Mouse (Mus musculus) spleen, adult 2 months (tissue): Measurements from ENCODE around the gene Zpbp. TPM values are rescaled to one million over a fixed set of nuclear protein-coding genes. Genes with fewer than 3 reads are reported as not detected.

Experiments used
- DNase-seq, 2 experiments: peaks; one replicate each; pipeline versions ENCODE4 v3.0.0 to v3.0.0-alpha.2; 2012 to 2021; ENCODE audit warnings: low spot score in 2 of 2, low read depth in 1 of 2
- H3K27ac ChIP-seq: fragments of 200-500 bp; 2 replicates; pipeline ENCODE4 v1.5.1; 2012; ENCODE audit warnings: low read length, inconsistent platforms; ENCODE audit not compliant: insufficient read depth
- H3K27me3 ChIP-seq: fragments of 200-500 bp; 2 replicates; pipeline ENCODE4 v1.6.1; 2012; ENCODE audit warnings: mild to moderate bottlenecking, moderate library complexity, low read length, inconsistent platforms; ENCODE audit not compliant: control insufficient read depth, insufficient read depth
- H3K36me3 ChIP-seq: fragments of 200-500 bp; 2 replicates; pipeline ENCODE4 v1.6.1; 2012; ENCODE audit warnings: mild to moderate bottlenecking, low read length, inconsistent platforms; ENCODE audit not compliant: control insufficient read depth, insufficient read depth
- H3K4me1 ChIP-seq: fragments of 200-500 bp; 2 replicates; pipeline ENCODE4 v1.6.1; 2011; ENCODE audit warnings: inconsistent platforms; ENCODE audit not compliant: control insufficient read depth, insufficient read depth, insufficient read length
- H3K4me3 ChIP-seq: fragments of 200-500 bp; 2 replicates; pipeline ENCODE4 v1.5.1; 2011; ENCODE audit warnings: mild to moderate bottlenecking, inconsistent platforms; ENCODE audit not compliant: insufficient read depth, insufficient read length; ENCODE audit errors: extremely low read depth
- CTCF ChIP-seq: fragments of 200-500 bp; IDR thresholded peaks from 2 replicates; pipeline ENCODE4 v1.5.1; 2011; ENCODE audit warnings: mild to moderate bottlenecking, inconsistent platforms; ENCODE audit not compliant: insufficient read depth, insufficient read length, insufficient replicate concordance; ENCODE audit errors: extremely low read depth
- POLR2A ChIP-seq: fragments of 200-500 bp; IDR thresholded peaks from 2 replicates; pipeline ENCODE4 v1.6.1; 2011; ENCODE audit warnings: low read depth, low read length, inconsistent platforms
- WGBS: fragments of 180-500 bp; shearing (Covaris S2); methylation state at CpG from one replicate; pipeline ENCODE4 v1.1.7; 2018; 5-methylcytosine and 5-hydroxymethylcytosine counted together
- polyA plus RNA-seq: library from polyadenylated mRNA; depleted of rRNA; stranded (reverse); fragments of >200 nt; gene quantifications from 2 replicates; pipeline ENCODE4 v1.2.3, GENCODE M21; 2012; rRNA removed

Gene Zpbp
- polyA plus RNA-seq, 1 experiment = 0.19 TPM

DNA sequence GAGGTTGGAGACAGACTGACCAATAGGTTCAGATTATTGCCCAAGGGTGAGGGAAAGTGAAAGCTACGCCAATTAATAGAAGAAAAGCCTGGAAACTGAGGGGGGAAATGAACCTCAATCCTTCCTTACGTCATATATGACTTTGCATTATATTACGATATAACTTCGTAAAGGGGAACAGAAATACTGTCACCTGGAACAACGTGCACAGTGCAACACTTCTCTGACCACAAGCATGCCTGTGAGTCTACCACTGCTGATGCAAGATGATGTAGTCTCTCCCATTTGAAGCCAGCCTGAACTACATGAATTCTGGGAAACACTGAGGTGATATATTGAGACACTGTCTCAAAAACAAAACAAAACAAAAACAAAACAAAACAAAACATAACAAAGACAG lies 90.9 kb downstream of the Zpbp start:
- no peaks in the 10 kb centered on the region for H3K27me3 ChIP-seq
- 77% methylated on average over 5 of the region's 5 CpGs for WGBS
- TF ChIP-seq CTCF (no peak), POLR2A (no peak)
- H3K36me3 ChIP-seq = no peaks in the 10 kb centered on the region
- H3K4me1 ChIP-seq = no peaks in the 10 kb centered on the region
- DNase-seq = no peak
- H3K4me3 ChIP-seq = no peak overlapping the region
- no peak overlapping the region for H3K27ac ChIP-seq

DNA sequence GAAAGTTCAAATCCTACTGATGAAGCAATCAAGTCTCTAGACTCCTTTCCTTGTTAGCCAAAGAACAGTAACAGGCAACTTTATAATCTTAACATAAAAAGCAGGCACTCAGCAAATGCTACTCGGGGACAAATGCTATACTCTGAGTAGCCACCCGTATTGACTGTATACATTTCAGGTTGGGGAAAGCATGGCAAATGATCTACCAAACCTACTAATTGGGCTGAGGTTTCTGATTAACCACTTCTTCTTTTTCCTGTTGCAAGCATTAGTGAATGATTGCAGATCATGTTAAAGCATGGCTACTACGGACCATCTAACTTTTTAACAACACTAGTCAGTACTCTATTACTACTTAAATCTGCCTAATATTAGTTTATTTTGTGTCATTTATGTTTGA lies 178.7 kb downstream of the Zpbp start:
- TF ChIP-seq CTCF (no peak), POLR2A (no peak)
- H3K36me3 ChIP-seq = no peaks in the 10 kb centered on the region
- no peak for DNase-seq
- H3K4me1 ChIP-seq = no peaks in the 10 kb centered on the region
- H3K27me3 ChIP-seq = no peaks in the 10 kb centered on the region
- no peak overlapping the region for H3K27ac ChIP-seq
- H3K4me3 ChIP-seq = no peak overlapping the region
- 87% methylated on average over 3 of the region's 3 CpGs for WGBS

DNA sequence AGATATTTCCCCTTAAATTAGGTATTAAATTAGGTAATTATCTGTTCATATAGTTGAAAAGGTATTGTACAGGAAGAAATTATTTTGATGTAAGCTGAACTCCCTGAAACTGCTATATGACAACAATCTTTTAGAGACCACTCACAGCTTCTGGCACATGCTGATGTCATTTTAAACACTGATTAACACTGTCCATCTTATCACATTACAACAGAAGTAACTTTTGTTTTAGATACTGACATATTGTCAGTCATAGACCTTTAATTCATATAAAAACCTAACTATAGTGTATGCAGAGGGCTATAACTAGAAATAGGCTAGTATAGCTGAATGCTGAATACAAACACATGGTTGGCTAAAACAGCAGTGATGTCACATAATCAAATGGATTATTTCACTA lies 182.1 kb downstream of the Zpbp start:
- no peak overlapping the region for H3K4me3 ChIP-seq
- no peak for DNase-seq
- H3K27ac ChIP-seq = no peak overlapping the region
- no peaks in the 10 kb centered on the region for H3K36me3 ChIP-seq
- no peaks in the 10 kb centered on the region for H3K27me3 ChIP-seq
- TF ChIP-seq POLR2A = no peak
- no peak for TF ChIP-seq CTCF
- H3K4me1 ChIP-seq = no peaks in the 10 kb centered on the region

DNA sequence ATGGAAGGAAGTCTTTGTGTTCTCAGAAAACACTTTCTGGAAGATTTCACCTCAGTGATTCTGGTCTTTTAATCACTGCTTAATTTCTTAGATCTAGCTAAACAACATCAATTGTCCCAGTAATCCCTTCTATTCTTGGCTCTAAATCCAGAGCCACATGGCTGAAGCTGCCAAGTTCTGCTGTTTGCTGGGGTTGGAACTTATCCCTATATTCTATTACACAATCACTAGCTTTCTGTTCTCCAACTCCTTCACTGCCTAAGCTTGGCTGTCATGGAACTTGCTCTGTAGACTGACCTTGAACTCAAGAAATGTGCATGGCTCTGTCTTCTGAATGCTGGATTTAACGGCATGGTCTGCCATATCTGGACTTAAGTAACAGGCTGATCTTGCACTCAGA lies 204.9 kb downstream of the Zpbp start:
- H3K27me3 ChIP-seq = no peaks in the 10 kb centered on the region
- WGBS = 83% methylated on average over 1 of the region's 1 CpGs
- no peak overlapping the region for H3K27ac ChIP-seq
- H3K4me1 ChIP-seq = no peaks in the 10 kb centered on the region
- no peak overlapping the region for H3K4me3 ChIP-seq
- TF ChIP-seq CTCF = no peak
- DNase-seq = no peak
- no peaks in the 10 kb centered on the region for H3K36me3 ChIP-seq

DNA sequence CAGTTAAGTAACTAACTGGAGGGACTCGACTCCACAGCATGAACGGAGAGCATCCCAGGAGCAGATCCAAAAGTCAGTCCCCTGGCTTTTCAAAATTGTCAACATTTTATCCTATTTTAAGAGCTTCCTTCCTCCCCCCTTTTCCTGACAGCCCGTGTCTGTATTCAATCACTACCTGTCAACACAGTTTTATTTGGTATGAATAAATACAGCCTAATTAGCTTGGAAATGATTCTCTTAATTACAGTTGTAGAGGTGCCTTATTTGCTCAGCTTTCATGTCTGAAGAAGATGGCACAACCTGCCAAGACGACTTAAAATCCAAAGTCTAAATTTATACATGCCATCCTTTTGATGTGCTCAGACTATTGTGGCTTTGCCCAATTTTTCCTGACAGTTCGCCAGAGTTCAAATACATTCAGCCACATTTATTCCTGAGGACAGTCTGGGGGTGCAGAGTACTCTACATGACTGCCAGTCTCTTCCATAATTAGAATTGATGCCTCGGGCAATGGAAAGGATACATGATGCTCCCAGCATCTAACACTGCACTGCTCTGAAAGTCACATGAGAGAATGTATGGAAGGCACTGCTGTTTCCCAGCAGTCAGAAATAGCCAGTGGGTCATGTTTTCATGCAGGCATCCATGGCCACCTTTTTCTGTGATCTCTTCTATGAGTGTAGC lies 219.4 kb downstream of the Zpbp start:
- Histone ChIP-seq H3K27me3 (no peaks in the 10 kb centered on the region), H3K36me3 (no peaks in the 10 kb centered on the region), H3K4me3 (no peak overlapping the region), H3K27ac (no peak overlapping the region), H3K4me1 (no peaks in the 10 kb centered on the region)
- no peak for TF ChIP-seq POLR2A
- TF ChIP-seq CTCF = no peak
- 62% methylated on average over 6 of the region's 6 CpGs for WGBS
- DNase-seq = no peak

DNA sequence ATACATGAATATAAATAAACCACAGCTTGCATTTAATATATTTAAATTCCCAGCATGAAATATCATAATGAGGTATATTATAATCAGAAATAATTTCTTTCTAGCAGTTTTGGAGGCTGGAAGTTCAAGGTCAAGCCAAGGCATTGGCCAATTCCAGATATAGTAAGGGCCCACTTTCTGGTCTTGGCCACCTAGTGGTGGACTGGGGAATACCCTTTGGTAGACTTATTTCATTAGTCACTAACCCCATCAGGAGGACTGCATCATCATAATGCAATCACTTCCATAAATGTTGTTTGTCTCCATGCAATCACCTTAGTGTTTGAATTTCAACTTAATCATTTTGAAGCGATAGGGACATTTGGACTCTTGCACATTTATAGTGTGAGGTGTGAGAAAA lies 222.9 kb downstream of the Zpbp start:
- Histone ChIP-seq H3K36me3 (no peaks in the 10 kb centered on the region), H3K27ac (no peak overlapping the region), H3K4me3 (no peak overlapping the region), H3K27me3 (no peaks in the 10 kb centered on the region), H3K4me1 (no peaks in the 10 kb centered on the region)
- TF ChIP-seq POLR2A = no peak
- TF ChIP-seq CTCF = no peak
- 75% methylated on average over 1 of the region's 1 CpGs for WGBS
- DNase-seq = peak in 1 of 2 experiments; percentile 1

Other genes with a start within 250 kb of the Zpbp start
- 1.7 and 3.5 TPM in 2 replicates for gene Spata48, start 314 bp downstream of the Zpbp start, polyA plus RNA-seq
- gene 4930512M02Rik, start 165.4 kb upstream of the Zpbp start, polyA plus RNA-seq = not detected in 2 replicates
- gene Ikzf1, start 222.6 kb upstream of the Zpbp start, polyA plus RNA-seq = 258 and 419 TPM in 2 replicates